Mouse (Mus musculus): ENCODE data around the gene Srrm1.
"Not testable (repeated sequence)": the region's sequence is repeated elsewhere in the genome, so short reads cannot be mapped to it uniquely, and the experiment has no call there.

Srrm1 gene

DNA sequence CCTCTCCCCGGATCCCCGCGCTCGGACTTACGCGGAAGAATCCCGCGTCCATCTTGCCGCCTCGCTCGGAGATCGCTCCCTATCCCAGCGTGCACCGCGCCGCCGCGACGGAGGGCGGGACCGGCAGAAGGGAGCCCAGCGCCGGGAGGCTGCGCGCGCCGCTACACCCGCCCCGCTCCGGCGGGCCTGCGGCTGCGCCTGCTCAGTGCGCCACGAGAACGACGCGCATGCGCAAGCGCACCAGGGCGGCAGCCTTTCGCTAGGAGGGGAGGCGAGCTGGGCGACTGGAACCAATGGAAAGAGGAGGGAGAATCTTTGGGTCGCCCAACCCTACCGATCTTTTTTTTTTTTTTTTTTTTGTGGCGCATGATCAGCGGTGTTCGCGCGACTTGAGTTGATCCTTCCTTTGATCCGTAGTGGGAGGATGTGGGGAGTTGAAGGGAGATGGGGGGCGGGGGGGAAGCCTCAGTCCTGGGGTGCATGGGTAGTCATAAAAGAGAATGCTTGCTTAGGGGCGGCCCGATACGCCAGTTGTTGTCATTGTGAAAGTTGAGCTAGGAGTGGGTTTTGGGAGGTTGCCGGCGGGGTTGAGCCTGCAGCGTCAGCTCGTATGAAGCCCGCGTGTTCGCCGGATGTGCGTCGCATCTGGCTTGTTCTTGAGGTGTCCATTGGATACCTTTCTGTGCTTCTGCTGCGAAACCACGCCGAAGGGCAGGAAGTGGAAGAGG, at the start of gene Srrm1:
Gene Srrm1 (minus strand): TSS at position 256 of the 728 bp plus-strand sequence.
- peak; percentile 98 to 99 for DNase-seq (ENCODE audit: low spot score in 2 of 2)

DNA sequence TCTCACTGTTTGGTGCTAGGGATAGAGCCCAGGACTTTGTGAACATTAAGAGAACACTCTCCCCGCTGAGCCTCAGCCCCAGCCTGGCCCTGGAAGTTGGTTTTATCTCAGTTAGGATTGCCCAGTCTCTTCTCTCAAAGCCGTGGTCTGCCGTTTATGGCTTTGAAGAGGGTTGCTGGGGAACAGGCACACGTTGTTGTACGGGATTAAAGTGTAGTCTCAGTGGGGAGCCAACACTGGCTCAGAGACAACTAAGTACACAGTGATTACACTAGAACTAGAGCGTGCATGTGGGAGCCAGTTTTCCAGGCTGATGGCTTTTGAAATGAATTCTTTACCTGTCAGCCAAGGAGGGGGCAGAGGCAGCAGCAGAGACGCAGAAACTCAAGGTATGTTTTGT, 48.8 kb upstream of the Srrm1 start:
- no peak for DNase-seq (ENCODE audit: low spot score in 2 of 2)

GRCm38 (mm10) chr4:135397991-135398390, 44.9 kb upstream of the Srrm1 start, which contains the start of gene Ncmap:
Ncmap (minus strand) TSS chr4:135398227.
- no peak for DNase-seq (ENCODE audit: low spot score in 2 of 2)

DNA sequence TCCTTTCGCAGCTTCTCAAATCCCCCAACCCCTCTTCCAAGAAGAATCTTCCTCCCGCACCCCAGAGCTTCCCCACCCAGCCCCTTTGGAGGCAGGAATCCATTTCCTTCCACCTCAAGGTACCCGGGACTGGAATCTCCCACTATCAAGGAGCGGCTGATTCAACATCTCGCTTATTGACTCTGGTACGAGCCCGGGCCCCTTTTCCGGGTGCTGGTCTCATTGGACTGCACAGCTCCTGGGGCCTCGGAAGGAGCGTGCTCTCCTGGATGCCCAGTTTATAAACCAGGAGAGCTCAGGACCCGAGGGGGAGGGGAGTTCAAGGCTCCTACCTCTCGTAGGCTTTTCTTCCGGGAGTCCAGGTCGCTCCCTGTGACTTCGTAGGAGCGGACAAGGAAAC, 44.4 kb upstream of the Srrm1 start:
- no peak for DNase-seq (ENCODE audit: low spot score in 2 of 2)

DNA sequence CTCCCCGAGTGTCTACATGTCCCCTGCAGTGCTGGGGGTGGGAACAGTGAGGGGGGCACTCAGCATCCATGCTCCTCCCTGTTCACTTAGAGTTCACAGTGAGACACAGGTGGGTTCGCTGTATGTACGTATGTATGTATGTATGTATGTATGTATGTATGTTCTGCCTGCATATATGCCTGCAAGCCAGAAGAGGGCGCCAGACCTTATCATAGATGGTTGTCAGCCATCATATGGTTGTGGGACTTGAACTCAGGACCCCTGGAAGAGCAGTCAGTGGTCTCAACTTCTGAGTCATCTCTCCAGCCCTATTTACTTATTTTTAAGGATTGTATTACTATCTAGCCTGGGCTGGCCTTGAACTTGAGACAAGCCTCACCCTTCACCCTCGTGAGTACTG, 43.2 kb upstream of the Srrm1 start:
- DNase-seq (ENCODE audit: low spot score in 2 of 2): no peak

GRCm38 (mm10) chr4:135395375-135395774, 42.3 kb upstream of the Srrm1 start:
- no peak for DNase-seq (ENCODE audit: low spot score in 2 of 2)

- no peak for DNase-seq (ENCODE audit: low spot score in 2 of 2)
Measured at GRCm38 (mm10) chr4:135394666-135395065, 41.5 kb upstream of the Srrm1 start.

- DNase-seq (ENCODE audit: low spot score in 2 of 2): no peak
Measured at GRCm38 (mm10) chr4:135393381-135393780, 40.3 kb upstream of the Srrm1 start.

GRCm38 (mm10) chr4:135392801-135393200, 39.7 kb upstream of the Srrm1 start:
- no peak for DNase-seq (ENCODE audit: low spot score in 2 of 2)

GRCm38 (mm10) chr4:135391014-135391413, 37.9 kb upstream of the Srrm1 start:
- DNase-seq (ENCODE audit: low spot score in 2 of 2): no peak

DNA sequence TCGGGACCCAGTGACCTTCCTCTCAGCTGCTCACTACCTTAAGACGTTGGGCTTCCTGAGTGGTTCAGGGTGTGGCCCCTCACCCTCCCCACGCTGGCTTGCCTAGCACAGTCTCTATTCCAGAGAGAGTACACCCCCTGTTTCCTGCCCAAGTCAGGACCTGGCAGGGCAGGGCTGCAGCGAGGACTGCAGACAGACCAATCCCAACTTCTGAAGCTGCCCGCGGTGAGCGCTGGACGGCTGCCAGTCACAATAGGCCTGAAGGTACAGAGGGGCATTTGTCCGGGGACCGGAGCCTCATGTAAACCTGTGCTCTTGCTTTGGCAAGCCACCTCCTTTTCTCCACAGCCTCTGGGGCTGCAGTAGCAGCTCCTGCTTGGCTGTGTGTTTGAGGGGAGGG, 32.5 kb upstream of the Srrm1 start:
- DNase-seq (ENCODE audit: low spot score in 2 of 2): no peak

GRCm38 (mm10) chr4:135382316-135382715, 29.2 kb upstream of the Srrm1 start:
- peak; percentile 10 to 71 for DNase-seq (ENCODE audit: low spot score in 2 of 2)

- no peak for DNase-seq (ENCODE audit: low spot score in 2 of 2)
Measured at GRCm38 (mm10) chr4:135381355-135381754, 28.2 kb upstream of the Srrm1 start.

DNA sequence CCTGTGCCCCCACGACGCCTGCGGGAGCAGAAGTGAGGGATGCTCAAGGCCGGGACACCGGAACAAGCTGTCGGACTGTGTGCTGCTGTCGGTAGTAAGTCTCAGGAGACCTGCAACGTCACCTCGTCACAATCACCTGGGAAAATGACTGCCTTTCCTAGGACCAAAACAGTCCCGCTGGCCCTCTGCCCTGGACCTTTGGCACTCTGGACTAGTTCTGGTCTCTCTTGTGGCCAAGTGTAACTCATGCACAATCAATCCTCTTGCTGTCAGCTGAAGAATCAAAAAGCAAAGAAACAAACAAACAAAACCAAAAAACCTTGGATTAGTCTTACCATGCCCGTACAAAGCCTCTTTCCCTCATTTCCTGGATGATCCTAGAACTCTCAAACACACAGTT, 24.1 kb upstream of the Srrm1 start:
- no peak for DNase-seq (ENCODE audit: low spot score in 2 of 2)

DNA sequence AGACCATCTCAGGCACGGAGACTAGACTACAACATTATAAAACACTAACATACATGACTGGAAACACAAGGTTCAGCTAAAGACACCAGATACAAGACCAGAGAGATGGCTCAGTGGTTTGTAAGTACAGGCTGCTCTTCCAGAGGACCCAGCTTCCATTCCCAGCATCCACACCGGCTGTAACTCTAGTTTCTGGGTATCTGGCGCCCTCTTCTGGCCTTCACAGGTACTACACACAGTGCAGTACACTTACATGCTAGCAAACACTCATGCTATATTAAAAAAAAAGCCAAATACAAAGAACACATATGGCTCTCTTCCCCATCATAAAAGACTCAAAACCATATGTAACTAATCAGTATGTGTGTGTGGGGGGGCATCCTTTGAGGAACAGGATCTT, 22.3 kb upstream of the Srrm1 start:
- DNase-seq (ENCODE audit: low spot score in 2 of 2): no peak

DNA sequence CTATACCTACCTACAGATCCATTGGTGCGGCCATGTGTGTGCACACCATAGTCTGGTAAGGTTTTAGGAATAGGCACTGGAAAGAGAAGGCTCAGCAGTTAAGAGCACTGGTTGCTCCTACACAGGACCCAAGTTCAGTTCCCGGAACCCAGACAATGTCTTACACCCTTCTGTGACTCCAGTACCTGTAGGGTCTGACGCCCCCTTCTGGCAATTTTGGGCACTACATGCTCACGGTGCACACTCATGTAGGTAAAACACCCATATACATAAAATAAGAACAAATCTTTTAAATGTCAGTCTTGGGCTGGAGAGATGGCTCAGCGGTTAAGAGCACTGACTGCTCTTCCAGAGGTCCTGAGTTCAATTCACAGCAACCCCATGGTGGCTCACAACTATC, 20.2 kb upstream of the Srrm1 start:
- DNase-seq (ENCODE audit: low spot score in 2 of 2): no peak

DNA sequence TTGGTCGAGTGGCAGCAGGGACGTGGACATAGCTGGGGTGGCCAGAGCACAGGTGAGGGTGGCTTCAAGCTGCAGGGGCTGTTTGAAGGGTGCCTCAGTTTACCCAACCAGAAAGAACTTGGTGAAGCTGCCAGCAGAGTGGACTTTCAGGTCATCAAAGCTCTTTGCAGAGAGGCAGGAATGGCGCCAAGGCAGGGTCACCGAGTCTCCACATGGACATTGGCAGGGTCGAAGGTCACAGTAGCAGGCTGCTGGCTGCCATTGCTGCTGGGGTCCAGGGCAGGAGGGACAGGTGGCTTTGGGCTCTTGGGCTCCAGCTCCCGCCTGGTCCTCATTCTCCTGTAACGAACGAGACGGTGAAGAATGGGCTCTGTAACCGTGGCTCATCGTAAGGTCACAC, 17.3 kb upstream of the Srrm1 start:
- no peak for DNase-seq (ENCODE audit: low spot score in 2 of 2)

GRCm38 (mm10) chr4:135362828-135363227, 9.7 kb upstream of the Srrm1 start:
- no peak for DNase-seq (ENCODE audit: low spot score in 2 of 2)

- DNase-seq (ENCODE audit: low spot score in 2 of 2): no peak
Measured at GRCm38 (mm10) chr4:135361722-135362121, 8.6 kb upstream of the Srrm1 start.

DNA sequence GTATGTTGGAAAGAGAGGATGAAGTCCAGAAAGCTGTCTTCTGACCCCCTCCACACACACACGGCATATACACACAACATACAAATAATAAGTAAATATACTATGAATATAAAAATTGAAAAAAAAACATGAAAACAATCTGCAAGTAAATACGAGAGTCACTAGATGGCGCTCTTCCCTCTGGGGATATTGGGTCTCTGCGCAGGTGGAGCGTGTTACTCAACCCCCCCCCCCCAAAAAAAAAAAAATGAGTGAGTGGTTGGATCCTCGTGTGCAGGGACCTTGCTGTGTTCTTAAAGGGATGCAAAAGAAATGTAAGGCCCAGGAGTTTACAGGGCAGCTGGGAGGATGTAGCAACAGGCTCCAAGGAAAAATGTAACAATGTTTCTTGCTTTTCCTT, 5.6 kb upstream of the Srrm1 start:
- peak in 1 of 2 experiments; percentile 55 for DNase-seq (ENCODE audit: low spot score in 2 of 2)

GRCm38 (mm10) chr4:135357221-135357920, 4.2 kb upstream of the Srrm1 start:
- DNase-seq (ENCODE audit: low spot score in 2 of 2): no peak

- DNase-seq (ENCODE audit: low spot score in 2 of 2): no peak
Measured at GRCm38 (mm10) chr4:135355886-135356550, 2.9 kb upstream of the Srrm1 start.

- DNase-seq (ENCODE audit: low spot score in 2 of 2): not testable (repeated sequence)
Measured at GRCm38 (mm10) chr4:135354751-135355150, 1.6 kb upstream of the Srrm1 start.

Measured in thymus, postnatal 10 days (tissue).